Mouse (Mus musculus) heart, adult 9 months (tissue): Measurements from ENCODE around the gene Gm38392.
"Not testable (repeated sequence)": the region's sequence is repeated elsewhere in the genome, so short reads cannot be mapped to it uniquely, and the experiment has no call there.

Experiments used
- DNase-seq, 2 experiments: peaks; one replicate each; pipeline ENCODE4 v3.0.0; 2022; ENCODE audit warnings: low spot score in 2 of 2

The Gm38392 gene

DNA sequence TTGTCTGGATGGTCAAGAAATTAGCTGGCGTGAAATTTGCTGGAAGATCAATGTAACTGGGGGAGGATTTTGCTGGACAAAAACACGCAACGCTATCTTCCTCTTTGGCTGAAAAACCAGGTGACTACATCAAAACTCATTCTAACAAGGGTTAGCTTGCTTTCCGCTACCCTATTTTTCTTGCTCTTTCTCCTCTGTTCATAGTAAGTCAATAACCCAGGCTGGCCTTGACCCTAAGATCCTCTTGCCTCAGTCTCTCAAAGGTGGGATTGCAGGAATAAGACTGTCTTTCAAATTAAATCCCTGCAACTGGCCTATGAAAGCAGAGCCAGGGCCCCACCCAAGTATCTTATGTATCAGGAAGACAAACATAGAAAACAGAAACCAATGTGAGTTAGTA is at the start of gene Gm38392:
TSS of gene Gm38392 (minus strand) at position 101 of the 400 bp plus-strand sequence.
- no peak for DNase-seq

DNA sequence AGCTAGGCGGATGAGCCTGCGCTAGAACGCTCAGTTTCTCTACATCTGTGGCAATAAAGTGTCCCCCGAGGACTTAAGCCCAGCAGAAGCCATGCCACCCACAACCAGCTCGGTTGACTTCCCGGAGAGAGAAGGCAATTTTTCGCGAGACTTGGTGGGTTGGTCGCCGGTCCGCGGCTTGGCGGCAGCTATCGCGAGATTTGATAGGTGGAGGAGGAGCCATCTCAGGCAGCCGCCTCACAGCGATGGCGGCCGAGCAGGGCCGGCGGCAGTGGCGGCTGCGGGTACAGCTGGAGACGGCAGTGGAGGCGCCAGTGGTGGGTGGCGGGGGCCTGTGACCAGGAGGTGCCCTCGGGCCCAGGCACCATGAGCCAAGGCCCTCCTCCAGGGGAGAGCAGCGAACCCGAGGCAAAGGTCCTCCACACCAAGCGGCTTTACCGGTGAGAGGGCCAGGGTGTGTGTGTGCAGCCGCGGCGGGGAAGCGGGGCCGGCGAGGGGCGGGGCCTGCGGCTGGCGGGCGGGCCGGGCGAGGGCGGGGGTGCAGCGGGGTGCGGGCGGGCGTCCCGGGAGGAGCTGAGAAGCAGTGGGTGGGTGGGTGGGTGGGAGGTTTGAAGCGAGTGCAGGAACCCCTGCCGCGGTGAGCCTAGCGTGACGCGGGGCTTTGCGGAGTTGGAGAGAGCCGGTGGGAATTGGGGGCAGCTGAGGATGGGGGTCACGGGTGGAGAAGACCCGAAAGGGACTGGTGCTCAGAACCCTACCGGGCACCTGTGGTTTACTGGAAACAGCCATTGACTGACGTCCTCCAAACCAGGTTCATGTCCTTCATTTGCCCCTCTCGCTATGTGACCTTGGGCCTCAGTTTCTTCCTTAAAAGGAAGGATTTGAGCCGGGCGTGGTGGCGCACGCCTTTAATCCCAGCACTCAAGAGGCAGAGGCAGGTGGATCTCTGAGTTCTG is 49.3 kb upstream of the Gm38392 start, which contains the start of the genes Tmem79 and Smg5:
TSS of gene Tmem79 (minus strand) at position 91 of the 956 bp plus-strand sequence.
TSS of gene Smg5 (plus strand) at position 203 of the 956 bp plus-strand sequence.
- peak; percentile 96 to 97 for DNase-seq

GRCm38 (mm10) chr3:88335436-88336053 is 48.5 kb upstream of the Gm38392 start:
- DNase-seq = peak in 1 of 2 experiments; percentile 35

- no peak for DNase-seq
Measured at GRCm38 (mm10) chr3:88334902-88335435, 48.0 kb upstream of the Gm38392 start.

- DNase-seq = no peak
Measured at GRCm38 (mm10) chr3:88334029-88334658, 47.1 kb upstream of the Gm38392 start.

DNA sequence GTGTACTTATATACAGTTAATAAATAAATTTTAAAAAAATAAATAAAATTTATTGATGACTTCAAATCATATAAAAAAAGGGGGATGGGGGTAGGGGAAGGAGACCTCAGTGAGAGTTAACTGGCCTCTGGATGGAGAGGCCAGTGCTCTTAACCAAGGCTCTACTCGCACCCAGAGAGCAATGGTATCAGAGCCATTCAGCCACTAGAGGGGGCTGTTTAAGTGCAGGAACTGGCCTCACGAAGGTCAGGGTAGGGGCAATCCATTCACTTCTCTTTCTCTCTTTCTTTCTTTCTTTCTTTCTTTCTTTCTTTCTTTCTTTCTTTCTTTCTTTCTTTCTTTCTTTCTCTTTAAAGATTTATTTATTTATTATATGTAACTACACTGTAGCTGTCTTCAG is 44.3 kb upstream of the Gm38392 start:
- peak in 1 of 2 experiments; percentile 28 for DNase-seq

- DNase-seq = no peak
Measured at GRCm38 (mm10) chr3:88328956-88329355, 41.9 kb upstream of the Gm38392 start.

DNA sequence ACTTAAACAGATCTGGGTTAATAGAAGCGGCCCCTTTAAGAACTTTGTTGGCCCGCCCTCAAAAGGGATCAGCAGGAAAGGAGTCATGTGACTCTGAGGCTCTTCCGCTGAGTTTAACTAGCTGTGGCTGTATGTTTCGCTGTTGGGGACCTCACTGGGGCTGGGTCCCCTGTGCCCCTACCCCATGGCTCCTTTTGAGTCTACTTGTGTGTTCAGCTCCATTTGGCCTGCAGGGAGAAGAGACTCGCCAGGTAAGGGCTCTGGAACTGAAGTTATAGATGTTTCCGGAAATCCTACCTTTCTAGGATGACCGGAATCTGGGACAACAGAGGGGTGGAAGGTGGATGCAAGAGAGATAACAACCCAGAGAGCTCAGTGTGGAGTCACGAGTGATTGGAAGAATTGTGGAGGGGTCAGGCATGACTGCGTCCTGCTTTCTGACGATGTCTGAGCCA is 38.0 kb upstream of the Gm38392 start, which contains the start of gene Glmp:
TSS of gene Glmp (plus strand) at position 73 of the 455 bp plus-strand sequence.
- DNase-seq = peak; percentile 68 to 73

- DNase-seq = no peak
Measured at GRCm38 (mm10) chr3:88299172-88299571, 12.2 kb upstream of the Gm38392 start.

DNA sequence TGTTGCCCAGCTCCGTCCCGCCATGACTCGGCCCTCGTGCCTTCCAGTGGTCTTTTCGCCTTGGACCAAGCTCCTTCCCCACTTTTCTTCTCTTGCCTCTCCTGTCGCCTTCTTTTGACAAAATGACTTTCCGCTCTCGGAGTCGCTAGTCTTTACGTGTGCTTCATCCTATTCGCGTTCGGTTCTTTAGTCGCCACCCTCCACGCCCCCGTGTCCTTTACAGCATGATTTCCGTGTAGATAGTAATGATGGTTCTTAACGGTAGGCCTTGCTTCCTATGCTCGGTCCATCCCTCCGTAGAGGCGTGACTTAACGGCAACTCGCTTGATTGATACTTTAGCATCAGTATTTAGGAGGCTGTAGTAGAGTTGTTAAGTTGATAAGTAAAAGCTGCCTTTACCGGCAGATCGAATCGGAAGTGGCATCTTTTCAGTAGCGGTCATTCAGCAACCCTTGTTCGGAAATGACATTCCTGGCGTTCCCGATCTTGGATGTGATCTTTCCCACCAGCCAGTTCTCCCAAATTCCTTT is 10.4 kb upstream of the Gm38392 start:
- DNase-seq = no peak

GRCm38 (mm10) chr3:88296561-88297318 is 9.7 kb upstream of the Gm38392 start, which contains the start of the genes Tsacc and Cct3:
Gene Tsacc (minus strand): TSS chr3:88296999.
Gene Cct3 (plus strand): TSS chr3:88297116.
- DNase-seq = peak; percentile 99 to 100

DNA sequence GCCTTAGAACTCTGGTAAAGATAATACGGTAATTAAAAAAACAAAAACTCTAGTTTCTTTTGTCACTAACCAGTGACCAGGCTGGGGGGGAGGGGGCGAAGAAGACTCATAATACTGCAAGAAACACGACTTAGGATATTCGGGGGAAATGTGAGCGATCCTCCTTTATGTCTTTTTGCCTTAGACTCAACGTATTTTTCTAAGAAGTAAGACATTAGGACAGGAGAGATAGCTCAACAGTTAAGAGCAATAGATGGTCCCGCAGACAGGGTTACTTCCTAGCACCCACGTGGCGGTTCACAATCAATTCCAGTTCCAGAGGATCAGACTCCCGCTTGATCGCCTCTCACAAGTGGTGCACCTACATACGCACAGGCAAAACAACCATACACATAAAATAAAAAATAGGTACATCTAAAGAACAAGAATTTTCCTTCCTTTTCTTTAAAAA is 9.1 kb upstream of the Gm38392 start:
- no peak for DNase-seq

- DNase-seq = not testable (repeated sequence)
Measured at GRCm38 (mm10) chr3:88295272-88295671, 8.3 kb upstream of the Gm38392 start.

DNA sequence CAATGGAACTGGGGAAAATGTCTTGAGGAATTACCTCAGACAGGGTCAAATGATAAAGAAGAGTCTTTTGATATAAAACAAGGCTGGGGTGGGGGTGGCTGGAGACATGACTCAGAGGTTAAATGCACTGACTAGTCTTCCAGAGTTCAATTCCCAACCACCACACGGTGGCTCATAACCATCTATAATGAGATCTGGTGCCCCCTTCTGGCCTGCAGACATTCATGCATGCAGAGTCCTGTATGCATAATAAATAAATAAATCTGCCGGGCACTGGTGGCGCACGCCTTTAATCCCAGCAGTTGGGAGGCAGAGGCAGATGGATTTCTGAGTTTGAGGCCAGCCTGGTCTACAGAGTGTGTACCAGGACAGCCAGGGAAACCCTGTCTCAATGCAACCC is 5.0 kb upstream of the Gm38392 start:
- DNase-seq = peak in 1 of 2 experiments; percentile 3

DNA sequence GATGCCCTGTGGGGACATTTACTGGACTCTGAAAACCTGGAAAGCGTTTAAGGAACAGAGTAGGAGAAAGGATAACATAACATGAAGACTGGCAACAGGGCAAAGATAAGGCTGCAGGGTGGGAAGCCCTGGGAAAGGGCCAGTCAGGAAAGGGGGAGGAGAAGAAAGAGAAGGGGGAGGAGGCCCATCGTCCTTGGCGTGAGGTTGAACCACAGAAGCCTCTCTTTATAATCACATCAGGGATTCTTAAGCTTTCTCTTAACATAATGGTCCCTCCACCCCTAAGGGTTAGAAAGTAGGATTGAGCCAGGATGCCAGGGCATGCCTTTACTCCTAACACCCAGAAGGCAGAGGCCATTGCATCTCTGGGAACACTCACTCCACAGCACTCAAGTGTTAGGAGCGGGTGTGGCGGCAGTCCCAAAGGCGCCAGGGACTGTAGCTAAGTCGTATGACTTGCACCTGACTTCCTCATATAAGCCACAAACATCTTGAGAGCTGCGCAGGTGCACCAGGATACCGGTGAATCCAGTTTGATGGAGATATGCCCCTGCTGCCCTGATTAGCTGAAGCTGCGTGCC is 1.2 kb upstream of the Gm38392 start:
- DNase-seq = not testable (repeated sequence)

DNA sequence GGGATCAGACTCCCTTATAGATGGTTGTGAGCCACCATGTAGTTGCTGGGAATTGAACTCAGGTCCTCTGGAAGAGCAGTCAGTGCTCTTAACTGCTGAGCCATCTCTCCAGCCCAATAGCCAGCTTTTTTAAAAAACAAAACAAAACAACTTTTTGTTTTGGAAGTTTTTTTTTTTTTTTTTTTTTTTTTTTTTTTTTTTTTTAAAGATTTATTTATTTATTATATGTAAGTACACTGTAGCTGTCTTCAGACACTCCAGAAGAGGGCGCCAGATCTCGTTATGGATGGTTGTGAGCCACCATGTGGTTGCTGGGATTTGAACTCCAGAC is 1.5 kb downstream of the Gm38392 start:
- DNase-seq = not testable (repeated sequence)

- not testable (repeated sequence) for DNase-seq
Measured at GRCm38 (mm10) chr3:88284815-88285564, 2.0 kb downstream of the Gm38392 start.

GRCm38 (mm10) chr3:88281141-88281916 is 5.7 kb downstream of the Gm38392 start:
- DNase-seq = not testable (repeated sequence)

DNA sequence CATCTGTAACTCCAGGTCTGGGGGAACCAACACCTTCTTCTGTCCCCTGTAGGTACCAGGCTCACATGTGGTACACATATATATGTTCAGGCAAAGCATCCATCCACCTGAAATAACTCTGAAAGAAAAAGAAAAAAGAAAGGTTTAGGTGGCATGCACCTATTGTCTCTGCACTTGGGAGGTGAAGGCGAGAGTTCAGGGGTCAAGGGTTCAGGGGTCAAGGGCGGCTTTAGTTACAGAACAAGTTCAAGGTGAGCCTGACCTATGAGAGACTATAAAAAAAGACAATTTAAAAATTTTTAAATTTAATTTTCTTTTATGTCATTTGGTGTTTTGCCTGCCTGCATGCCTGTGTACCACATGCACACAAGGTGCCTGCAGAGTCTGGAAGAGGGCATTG is 7.0 kb downstream of the Gm38392 start:
- DNase-seq = no peak
